Mouse (Mus musculus): Measurements from ENCODE around the gene Sec22a.

Gene Sec22a

DNA sequence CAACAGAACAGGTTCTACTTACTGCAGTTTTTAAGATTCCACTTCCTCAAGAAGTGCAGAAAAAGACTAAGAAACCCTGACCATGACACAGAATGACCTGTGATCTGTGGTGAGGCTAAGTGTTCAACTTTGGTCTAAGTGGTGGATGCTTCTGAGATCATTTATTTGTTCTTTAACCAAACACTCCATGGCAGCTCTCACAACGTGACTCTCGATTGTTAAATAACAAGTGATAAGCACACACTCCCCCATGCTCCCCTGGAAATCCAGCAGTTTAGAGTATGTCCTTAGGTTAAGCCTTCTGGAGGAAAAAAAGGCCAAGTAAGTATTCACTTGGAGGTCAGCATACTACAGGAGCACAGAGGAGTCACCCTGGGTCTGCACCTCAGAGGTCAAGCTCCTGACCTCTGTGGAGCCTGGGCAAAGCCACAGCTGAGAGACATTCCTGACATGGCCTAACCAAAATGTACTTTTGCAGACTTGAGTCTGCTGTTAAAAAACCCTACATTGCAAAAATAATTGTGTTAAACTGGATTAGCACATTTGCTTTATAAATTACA, 53.1 kb downstream of the Sec22a start:
- in situ Hi-C loops (cut with MboI, MseI) = no loop called here

DNA sequence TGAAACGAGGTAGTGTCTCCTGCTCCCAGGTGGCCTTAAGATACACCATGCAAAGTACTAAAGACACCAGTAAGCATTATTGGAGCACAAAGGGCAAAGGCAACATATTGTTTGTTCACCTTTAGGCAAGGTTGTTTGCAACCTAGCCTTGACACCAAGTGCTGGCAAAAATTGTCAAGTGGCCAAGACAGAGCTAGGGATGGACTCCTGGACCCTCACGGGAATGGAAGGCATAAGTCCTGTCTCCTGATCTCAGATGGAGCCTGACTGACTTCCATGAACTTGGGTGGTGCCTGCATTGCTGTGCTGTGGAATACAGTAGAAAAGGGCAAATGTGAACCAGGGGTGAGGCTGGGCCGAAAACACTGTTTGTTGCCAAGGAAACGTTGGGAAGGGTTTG, 54.1 kb downstream of the Sec22a start:
- in situ Hi-C loops (cut with MboI, MseI) = no loop called here

DNA sequence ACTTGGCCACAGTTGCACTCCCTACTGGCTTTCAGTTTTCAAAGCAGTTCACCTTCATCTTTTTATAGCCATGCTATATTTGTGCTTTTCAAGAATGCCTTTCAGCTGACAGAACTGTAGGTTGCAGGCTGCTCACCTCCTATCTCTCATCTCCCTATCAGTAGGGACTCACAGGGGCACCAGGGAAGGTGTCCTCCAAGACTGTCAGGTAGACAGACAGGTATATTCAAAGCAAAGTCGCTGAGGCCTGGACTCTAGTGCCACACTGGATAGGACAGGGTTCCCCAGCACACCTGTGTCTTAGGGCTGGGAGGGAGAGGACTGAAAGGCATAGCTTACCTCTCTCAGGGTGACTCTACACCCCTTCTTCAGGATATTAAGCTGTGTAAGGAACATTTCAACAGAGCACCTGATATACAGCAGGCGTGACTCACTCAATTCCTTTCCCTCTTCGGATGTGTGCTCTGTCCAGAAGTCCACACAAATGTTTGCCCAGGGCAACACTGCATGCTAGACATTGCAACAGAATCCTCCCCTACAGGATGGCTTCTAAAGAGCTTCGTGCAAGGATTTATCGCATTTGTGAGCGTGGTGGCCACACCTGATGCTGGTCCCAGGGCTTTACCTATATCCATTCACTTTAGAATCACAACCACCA, 55.1 kb downstream of the Sec22a start:
- in situ Hi-C loops (cut with MboI, MseI) = no loop called here

DNA sequence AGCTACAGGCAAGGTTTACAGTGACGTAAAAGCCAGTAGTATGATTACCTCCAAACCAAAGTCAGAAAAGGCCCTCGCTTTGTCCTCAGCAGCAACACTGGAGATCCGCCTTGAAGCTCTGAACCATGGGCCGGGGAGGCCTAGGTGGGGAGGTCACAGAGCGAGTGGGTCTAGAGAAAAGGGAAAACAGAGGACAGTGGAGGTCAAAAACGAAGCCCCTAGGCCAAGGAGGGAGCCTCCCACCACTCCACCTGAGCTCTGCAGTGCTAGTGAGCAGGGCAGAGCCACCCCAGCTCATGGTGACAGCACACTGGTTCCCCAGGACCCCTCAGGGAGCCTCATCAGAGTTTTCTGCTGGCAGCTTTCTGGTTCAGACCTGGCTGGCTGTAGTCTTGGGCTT, 55.7 kb downstream of the Sec22a start:
- in situ Hi-C loops (cut with MboI, MseI) = no loop called here

DNA sequence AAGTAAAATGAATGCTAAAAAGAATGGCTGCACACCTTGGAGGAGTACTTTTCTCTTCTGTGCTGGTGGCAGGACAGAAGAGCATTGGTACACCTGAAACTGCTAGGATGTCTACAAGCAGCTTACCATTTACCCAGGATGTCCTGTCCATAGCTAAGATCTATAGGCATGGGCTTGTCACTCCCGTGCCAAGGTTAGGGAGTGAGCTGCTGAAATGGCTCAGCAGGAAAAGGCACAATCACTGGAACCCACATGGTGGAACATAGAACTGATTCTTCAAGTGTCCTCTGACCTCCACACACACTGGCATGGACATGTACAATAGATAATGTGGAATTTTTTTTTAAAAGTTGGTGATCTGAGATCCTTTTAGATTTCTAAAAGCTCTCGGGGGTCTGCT, 56.4 kb downstream of the Sec22a start:
- in situ Hi-C loops (cut with MboI, MseI) = no loop called here

DNA sequence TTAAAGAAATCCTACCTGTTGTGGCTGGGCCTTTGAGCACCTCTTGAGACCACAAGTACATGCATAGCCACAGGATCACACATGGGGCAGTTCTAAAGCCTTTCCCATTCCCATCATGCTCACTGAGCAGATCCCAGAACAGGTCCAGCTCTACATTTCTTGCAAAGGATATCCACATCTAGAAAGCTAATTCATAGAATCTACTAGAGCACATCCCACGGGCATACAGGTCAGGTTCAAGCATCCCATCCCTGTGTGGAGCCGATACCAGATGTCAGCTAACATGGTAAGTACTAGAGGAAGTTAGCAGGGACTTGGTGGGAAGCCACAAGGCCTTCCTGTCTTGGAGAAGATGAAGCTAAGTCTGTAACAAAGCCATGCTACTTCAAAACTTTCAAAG, 57.1 kb downstream of the Sec22a start:
- in situ Hi-C loops (cut with MboI, MseI) = no loop called here

DNA sequence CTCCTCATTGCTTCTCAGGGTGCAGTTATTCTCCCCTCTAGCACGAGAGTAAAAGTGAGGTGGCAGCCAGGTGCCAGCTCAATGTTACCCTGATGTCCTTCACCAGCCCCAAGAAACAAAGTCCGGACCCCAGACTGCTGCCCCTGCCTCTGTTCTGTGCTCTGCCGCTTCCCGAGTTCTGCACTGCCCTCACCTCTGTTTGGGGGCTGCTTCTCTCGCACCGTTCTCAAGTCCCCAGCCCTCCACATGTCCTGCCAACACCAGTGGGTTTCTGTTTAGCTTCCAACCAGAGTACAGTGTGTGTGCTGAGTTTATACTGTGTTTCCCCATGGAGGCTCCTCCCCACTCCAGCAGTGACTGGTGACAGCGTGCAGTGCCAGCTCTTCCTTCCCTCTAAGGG, 58.5 kb downstream of the Sec22a start:
- in situ Hi-C loops (cut with MboI, MseI) = no loop called here

DNA sequence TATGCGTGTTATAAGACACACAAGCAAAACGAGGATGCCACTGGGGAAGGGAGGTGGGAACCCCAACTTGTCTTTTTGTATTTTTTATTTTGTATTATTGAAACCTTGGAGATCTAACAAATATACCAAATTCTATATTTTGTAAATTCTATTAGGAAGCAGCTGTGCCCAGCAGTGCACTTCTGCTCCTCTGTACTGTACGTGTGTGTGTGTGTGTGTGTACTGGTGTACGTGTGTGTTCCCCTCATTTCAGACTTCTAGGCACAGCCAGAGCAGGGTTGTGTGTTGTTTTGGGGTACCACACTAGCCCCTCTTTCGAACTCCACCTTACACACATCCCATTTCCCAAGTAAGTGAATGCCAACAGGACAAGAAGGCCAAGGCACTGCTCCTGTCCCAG, 59.3 kb downstream of the Sec22a start:
- in situ Hi-C loops (cut with MboI, MseI) = no loop called here

DNA sequence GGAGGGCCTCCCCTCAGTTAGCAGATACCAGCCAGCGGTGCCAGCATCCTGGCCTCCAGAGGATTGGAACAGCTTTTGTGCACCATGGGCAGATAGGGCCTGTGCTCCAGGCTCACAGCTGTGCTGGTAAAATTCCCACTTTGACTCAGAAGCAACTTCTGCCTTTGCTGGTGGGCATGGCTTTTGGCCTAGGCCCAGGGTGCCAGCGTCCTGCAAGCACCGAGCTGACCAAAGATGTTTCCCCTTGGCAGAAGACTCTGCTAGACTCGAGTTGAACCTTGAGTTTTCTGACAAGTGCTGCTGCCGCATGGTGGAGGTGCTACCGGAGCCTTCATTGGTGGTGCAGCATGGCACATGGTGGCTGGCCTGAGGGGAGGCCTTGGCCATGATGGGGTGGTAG, 60.0 kb downstream of the Sec22a start:
- in situ Hi-C loops (cut with MboI, MseI) = no loop called here

DNA sequence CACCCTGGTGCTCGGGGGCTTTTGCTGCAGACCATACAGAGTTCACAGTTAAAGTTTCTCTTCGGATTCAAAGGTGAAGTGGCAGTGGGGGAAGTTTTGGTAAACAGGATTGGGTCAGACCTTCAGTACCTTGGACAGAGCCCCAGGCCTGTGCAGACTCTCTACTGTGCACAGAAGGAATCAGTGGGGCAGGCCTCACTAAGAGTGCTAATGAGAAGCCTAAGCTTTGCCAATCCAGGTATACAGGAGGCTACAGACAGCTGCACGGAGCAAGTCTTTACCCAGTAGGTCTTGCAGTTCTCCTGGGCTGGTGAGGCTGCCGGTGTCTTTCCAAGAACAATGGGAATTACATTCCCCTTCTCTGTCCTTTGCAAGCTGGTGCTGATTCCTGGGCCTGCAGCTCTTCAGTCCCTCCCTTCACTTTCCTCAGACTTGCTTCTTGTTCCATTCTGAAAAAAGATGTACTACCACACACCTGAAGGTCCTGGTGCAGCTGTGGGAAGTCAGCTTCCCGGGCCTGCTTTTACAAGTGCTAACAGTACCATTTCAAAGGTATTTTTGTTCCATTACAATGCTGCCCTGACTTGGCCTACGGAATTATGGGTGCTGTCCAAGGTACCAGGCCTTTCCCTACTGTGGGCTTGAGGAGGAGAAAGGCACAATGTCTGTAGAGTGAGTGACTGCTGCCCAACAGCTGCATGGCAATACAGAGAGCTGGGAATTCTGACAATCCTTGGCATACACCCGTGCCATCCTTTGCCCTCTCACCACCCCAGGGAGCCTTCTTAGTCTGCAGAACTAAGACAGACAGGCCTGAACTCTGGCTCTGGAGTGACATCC, 61.1 kb downstream of the Sec22a start:
- in situ Hi-C loops (cut with MboI, MseI) = no loop called here

DNA sequence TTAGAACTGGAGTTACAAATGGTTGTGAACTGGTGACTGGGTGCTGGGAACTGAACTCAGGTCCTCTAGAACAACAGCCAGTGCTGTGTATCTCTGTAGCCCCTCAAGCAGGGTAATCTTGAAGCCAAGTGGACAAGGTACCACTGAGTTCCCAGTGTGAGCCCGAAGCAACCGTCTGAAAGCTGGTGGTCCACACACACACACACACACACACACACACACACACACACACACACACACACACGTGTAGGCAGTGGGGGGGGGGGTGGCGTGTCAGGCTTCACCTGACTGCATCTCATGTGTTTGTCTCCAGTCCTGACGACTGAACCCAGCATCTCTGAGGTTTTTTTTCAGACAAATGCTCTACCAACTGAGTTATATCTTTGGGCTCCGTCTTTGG, 63.6 kb downstream of the Sec22a start:
- in situ Hi-C loops (cut with MboI, MseI) = no loop called here

DNA sequence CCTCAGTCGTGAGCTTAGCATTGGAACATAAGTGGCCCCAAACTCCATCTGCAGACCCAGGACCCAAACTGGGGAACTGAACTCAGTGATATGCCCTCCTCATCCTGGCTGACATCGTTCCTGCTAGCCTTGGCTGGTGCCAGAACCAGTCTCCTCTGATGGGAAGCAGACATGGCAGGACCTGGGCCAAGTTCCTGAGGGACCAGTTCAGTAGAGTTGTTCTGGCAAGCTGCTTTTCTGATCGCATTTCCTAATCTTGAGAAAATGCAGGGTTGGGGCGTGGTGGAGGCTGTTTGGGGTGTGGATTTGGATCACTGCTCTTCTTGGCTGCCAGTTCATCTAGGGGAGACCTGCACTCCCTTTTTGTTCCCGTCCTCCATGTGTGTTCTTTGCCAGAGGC, 65.9 kb downstream of the Sec22a start:
- in situ Hi-C loops (cut with MboI, MseI) = no loop called here

DNA sequence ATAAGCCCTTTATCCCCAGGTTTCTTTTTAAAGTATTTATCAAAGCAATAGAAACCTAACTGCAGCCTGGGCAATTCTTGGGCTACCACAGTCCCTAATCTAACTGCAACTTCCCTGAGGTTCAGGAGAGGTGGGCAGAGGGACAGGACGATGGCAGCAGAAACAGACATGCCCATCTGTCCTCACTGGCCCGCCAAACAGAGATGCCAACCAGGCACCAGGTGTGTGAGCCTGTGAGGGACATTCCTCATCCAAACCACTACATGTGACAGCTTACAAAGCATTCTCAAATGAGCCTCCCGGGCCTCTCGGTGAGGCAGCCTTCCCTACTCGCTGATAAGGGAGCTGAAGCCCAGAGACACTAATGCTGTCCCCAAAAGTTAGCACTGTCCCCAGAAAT, 76.5 kb downstream of the Sec22a start:
- in situ Hi-C loops (cut with MboI, MseI) = no loop called here

DNA sequence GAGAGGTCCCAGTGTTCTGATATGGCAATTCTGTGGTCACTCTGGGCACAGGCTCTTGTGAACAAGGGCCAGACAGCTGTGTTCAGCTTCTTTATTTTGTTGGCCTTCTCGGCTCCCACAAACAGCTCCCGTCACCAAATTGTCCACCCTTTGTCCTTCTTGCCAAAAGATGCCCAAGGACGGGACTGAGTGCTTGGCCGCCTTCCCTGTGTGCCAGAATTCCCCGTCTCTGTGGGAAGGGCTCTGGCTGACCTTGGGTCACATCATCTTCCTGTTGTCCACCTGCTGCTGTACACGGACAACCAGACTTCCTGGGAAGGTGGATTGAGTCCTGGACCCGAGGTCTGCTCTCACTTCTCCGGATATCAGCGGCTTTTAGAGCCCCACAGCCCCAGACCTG, 77.9 kb downstream of the Sec22a start:
- in situ Hi-C loops (cut with MboI, MseI) = no loop called here

DNA sequence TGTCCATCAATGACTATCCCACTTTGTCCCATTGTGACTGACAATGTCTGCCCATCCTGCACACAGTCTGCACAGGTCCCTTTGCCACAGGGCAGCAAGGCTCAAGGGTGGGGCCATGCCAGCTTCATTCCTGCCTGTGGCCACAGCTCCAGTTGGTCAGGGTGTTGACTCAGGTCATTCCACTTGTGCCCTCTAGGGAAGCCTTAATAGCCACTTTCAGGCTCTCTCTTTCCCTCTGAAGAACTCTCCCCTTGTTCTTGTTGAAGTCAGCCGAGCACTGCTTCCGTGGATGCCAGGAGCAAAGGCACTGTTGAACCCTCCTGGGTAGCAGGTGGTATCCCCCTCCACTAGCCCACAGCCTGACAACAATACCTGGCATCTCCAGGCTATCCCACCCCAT, 81.3 kb downstream of the Sec22a start:
- in situ Hi-C loops (cut with MboI, MseI) = no loop called here

DNA sequence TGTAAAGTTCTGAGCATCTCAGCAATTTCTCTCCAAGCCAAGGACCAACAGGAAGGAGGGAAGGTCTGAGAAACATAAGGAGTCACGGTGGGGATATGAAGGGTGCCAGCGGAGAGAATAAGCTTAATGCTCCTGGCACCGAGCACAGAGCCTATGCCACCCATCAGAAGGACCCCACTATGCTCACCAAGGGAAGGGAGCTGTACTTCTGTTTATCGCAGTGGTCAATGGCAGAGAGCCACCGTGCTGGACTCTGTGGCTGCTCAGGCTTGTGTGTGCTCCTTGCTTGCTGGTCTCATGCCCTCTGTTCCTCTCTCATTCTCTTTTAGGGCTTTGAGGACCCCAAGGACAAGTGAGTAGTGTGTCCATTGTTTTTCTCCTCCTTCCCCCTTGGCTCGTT, 85.6 kb downstream of the Sec22a start:
- in situ Hi-C loops (cut with MboI, MseI) = no loop called here

DNA sequence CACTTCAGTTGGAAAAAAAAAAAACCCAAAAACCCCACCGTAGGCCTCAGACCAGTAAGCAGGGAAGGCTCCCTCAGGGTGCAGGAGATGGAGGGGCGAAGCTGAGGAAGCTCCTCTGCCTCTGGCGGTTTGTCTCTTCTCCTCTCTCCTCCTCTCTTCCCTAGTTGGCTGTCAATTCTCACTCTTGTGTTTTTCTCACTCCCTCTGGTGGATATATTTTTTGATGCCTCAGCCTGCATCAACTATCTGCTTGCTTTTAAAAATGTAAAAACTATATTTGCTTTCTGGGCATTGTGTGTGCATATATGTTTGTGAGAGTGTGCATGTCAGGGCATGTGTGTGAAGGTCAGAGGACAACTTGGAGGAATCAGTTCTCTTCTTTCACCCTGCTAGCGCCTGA, 91.3 kb downstream of the Sec22a start:
- in situ Hi-C loops (cut with MboI, MseI) = loop anchor here (5.0 kb wide), 1 partner anchor 160 kb away; no protein-coding TSS in a partner anchor

DNA sequence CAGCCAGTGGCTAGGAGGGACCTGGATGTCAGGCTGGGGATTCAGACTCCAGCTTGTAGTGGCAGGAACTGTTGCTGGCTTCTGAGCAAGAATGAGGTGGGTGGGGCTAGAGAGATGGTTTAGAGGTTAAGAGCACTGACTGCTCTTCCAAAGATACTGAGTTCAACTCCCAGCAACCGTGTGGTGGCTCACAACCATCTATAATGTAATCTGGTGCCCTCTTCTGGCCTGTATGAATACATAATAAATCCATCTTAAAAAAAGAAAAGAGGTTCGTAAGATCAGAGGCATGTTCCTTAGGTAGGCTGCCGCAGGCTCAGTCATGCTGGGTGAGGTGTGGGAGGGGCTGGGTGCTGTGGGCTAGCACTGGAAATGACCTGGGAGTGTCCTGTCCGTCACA, 92.1 kb downstream of the Sec22a start:
- in situ Hi-C loops (cut with MboI, MseI) = loop anchor here (5.0 kb wide), 1 partner anchor 159 kb away; no protein-coding TSS in a partner anchor

DNA sequence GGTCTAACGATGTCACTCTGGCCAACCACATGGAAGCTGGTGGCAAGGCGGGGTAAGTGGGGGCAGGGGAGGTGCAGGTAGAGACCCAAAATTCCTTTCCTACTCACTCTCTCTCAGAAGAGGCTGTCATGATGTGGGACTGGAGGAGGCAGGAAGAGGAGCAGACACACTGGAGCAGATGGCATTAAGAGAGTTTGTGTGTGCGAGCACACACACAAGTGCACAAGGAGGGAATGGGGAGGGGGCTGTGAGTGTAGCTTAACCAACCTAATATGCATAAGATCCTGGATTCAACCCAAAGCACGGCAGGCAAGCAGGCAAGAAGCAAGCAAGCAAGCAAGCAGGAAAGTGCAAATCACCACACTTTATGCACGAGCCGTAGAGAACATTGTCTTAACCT, 92.8 kb downstream of the Sec22a start:
- in situ Hi-C loops (cut with MboI, MseI) = loop anchor here (5.0 kb wide), 1 partner anchor 159 kb away; no protein-coding TSS in a partner anchor

DNA sequence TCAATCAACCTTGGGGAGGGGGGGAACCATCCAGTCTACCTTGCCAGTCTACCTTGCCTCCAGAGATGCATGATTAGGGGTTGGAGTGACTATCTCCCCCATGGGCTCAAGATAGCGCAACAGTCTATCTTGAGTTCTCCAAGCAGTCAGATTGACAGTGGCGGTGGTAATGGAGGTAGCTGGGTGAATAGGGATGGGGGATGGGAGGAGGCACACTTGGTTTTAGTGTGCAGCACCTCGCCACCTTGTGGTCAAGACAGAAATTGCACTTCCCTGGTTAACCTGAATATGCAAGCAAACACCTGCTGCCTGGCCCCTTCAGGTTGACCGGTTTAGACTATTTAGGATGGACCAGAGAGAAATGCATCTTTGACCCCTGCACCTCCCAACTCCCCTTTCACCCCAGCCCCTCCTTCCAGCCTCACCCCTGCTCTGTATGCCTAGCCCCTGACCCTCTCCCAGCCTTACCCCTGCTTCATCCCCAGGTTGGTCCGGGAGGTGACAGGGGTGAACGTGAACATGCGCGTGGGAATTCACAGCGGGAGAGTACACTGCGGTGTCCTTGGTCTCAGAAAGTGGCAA, 93.3 kb downstream of the Sec22a start:
- in situ Hi-C loops (cut with MboI, MseI) = loop anchor here (5.0 kb wide), 1 partner anchor 158 kb away; no protein-coding TSS in a partner anchor
